Comparison of ENCODE assay signal across 8 mouse cellular contexts in the genomic region with DNA sequence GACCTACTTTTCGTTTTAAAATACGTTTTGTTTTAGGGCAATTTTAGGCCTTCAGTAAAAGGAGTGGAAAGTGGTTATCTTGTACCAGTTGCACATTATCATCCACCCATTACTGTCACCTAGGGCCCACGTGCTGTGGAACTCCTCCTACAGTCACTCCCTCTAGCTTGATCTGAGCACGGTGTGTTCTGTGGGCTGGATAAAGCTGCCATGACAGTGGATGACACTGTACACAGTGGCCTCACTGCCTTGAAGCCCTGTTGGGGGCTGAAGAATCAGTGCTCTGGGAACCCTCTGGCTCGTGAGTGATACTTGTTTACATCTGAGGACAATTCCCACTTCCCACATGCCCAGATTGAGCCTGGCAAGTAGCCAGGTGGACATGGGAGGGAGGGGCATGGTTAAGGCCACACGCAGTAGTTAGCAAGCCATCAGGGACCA. TPM values are rescaled to one million over a fixed set of nuclear protein-coding genes. Genes with fewer than 3 reads are reported as not detected.
DNase-seq lines count a peak whose midpoint lies in the region; ATAC-seq and TF ChIP-seq lines count a peak whose summit lies in the region.

No protein-coding gene starts in this region.

- H3K4me3 ChIP-seq in hindbrain, embryonic 14.5 days (replicated peaks; ENCODE audit: low read length), result peak overlapping the region; percentile 65
- peak overlapping the region; percentile 86 for H3K4me3 ChIP-seq in liver, embryonic 11.5 days (ENCODE audit: low read depth, low read length)
- H3K4me3 ChIP-seq in midbrain, postnatal 0 days (ENCODE audit: low read depth, low read length), result peak overlapping the region; percentile 63

- H3K4me2 ChIP-seq in hindbrain, embryonic 14.5 days (replicated peaks), result peak overlapping the region; percentile 92
- H3K4me2 ChIP-seq in liver, embryonic 11.5 days, result peak overlapping the region; percentile 98
- H3K4me2 ChIP-seq in midbrain, postnatal 0 days (ENCODE audit: low read depth, low read length, poor library complexity, severe bottlenecking), result peak overlapping the region; percentile 85

- H3K9me3 ChIP-seq in hindbrain, embryonic 14.5 days (ENCODE audit: control insufficient read depth, low read length), result no peaks in the 10 kb centered on the region
- no peaks in the 10 kb centered on the region for H3K9me3 ChIP-seq in liver, embryonic 11.5 days (ENCODE audit: control insufficient read depth, low read length)
- H3K9me3 ChIP-seq in midbrain, postnatal 0 days (ENCODE audit: low read length), result no peaks in the 10 kb centered on the region

- H3K36me3 ChIP-seq in hindbrain, embryonic 14.5 days (replicated peaks; ENCODE audit: control insufficient read depth, insufficient read depth), result peaks cover 22% of the 10 kb centered on the region
- H3K36me3 ChIP-seq in liver, embryonic 11.5 days (ENCODE audit: control insufficient read depth, insufficient read depth, low read length), result peaks cover 14% of the 10 kb centered on the region
- H3K36me3 ChIP-seq in midbrain, postnatal 0 days (ENCODE audit: insufficient read depth, low read length), result peaks cover 14% of the 10 kb centered on the region; the same call in 1 of the 2 replicates

- peak; percentile 73 for ATAC-seq in erythroblast, adult 5-6 weeks (replicated peaks; ENCODE audit: low FRiP score, poor library complexity, severe bottlenecking)
- ATAC-seq in hindbrain, embryonic 14.5 days (ENCODE audit: low FRiP score), result no peak
- peak; percentile 59 for ATAC-seq in liver, embryonic 11.5 days (replicated peaks; ENCODE audit: low FRiP score)
- no peak for ATAC-seq in midbrain, postnatal 0 days (ENCODE audit: low FRiP score)

- H3K27me3 ChIP-seq in hindbrain, embryonic 14.5 days (ENCODE audit: control insufficient read depth, insufficient read depth, low read length), result no peaks in the 10 kb centered on the region
- no peaks in the 10 kb centered on the region for H3K27me3 ChIP-seq in liver, embryonic 11.5 days (replicated peaks; ENCODE audit: control insufficient read depth, insufficient read depth, low read length)
- no peaks in the 10 kb centered on the region for H3K27me3 ChIP-seq in midbrain, postnatal 0 days (ENCODE audit: insufficient read depth, low read length)

- peaks cover 23% of the 10 kb centered on the region for H3K4me1 ChIP-seq in hindbrain, embryonic 14.5 days (replicated peaks; ENCODE audit: control insufficient read depth, insufficient read depth, low read length)
- peaks cover 44% of the 10 kb centered on the region for H3K4me1 ChIP-seq in liver, embryonic 11.5 days (replicated peaks; ENCODE audit: control insufficient read depth, insufficient read depth, low read length)
- H3K4me1 ChIP-seq in midbrain, postnatal 0 days (ENCODE audit: insufficient read depth, low read length), result peaks cover 6% of the 10 kb centered on the region

- no peak for TF ChIP-seq CTCF in midbrain, postnatal 0 days (IDR thresholded peaks at IDR 0.05)

- peak; percentile 47 for DNase-seq in ovary, adult 18-20 months (ENCODE audit: low spot score)
- DNase-seq in ovary, postnatal 10 days (ENCODE audit: low spot score), result no peak
- DNase-seq in adrenal gland, postnatal 14 days, result peak; percentile 71
- no peak for DNase-seq in hindbrain, embryonic 14.5 days (ENCODE audit: low spot score)
- DNase-seq in liver, embryonic 11.5 days (ENCODE audit: low spot score), result no peak
- peak; percentile 33 for DNase-seq in midbrain, postnatal 0 days (ENCODE audit: low spot score)
- no peak for DNase-seq in frontal cortex, postnatal 36 days (ENCODE audit: low spot score in 2 of 2)

- 8% methylated on average over 6 of the region's 6 CpGs for WGBS in hindbrain, embryonic 14.5 days
- WGBS in liver, embryonic 11.5 days, result 2% methylated on average over 6 of the region's 6 CpGs
- WGBS in midbrain, postnatal 0 days, result 10% methylated on average over 6 of the region's 6 CpGs

- H3K9ac ChIP-seq in hindbrain, embryonic 14.5 days, result peak overlapping the region; percentile 84
- H3K9ac ChIP-seq in liver, embryonic 11.5 days (ENCODE audit: low read depth, low read length), result peak overlapping the region; percentile 84
- H3K9ac ChIP-seq in midbrain, postnatal 0 days (replicated peaks; ENCODE audit: low read length, poor library complexity, severe bottlenecking), result peak overlapping the region; percentile 77

- H3K27ac ChIP-seq in hindbrain, embryonic 14.5 days, result peak overlapping the region; percentile 89
- peak overlapping the region; percentile 94 for H3K27ac ChIP-seq in liver, embryonic 11.5 days (ENCODE audit: low read depth, low read length)
- peak overlapping the region; percentile 92 for H3K27ac ChIP-seq in midbrain, postnatal 0 days (ENCODE audit: low read depth, low read length)

RNA-seq across cellular contexts. Expression of gene Get4, which starts 1.2 kb away (rescaled TPM):
- total RNA-seq in adrenal gland, postnatal 14 days (2021), result 62.4 and 73.8 TPM in 2 replicates
- total RNA-seq in erythroblast, adult 5-6 weeks (2015; ENCODE audit: low replicate concordance), result 14.4 and 15.5 TPM in 2 replicates
- 5.4 and 12.4 TPM in 2 replicates for total RNA-seq in erythroblast, adult 5-6 weeks (2017; ENCODE audit: low replicate concordance)
- 109 and 116 TPM in 2 replicates for polyA plus RNA-seq in hindbrain, embryonic 14.5 days (2014; fragmentation: Nextera tagmentation; extraction: Ambion mirVana)
- 208 and 209 TPM in 2 replicates for polyA plus RNA-seq in liver, embryonic 11.5 days (2014; fragmentation: Nextera tagmentation; extraction: Ambion mirVana)
- 48.5 and 48.9 TPM in 2 replicates for total RNA-seq in midbrain, postnatal 0 days (2014; rRNA removed)
- 135 and 142 TPM in 2 replicates for polyA plus RNA-seq in midbrain, postnatal 0 days (2015; fragmentation: Nextera tagmentation; extraction: Ambion mirVana)

RNA-seq across cellular contexts. Expression of gene Sun1, which starts 52.9 kb away (rescaled TPM):
- 63.6 and 78.6 TPM in 2 replicates for total RNA-seq in adrenal gland, postnatal 14 days (2021)
- 13.0 and 18.6 TPM in 2 replicates for total RNA-seq in erythroblast, adult 5-6 weeks (2015; ENCODE audit: low replicate concordance)
- 22.7 and 41.7 TPM in 2 replicates for total RNA-seq in erythroblast, adult 5-6 weeks (2017; ENCODE audit: low replicate concordance)
- 44.1 and 44.7 TPM in 2 replicates for polyA plus RNA-seq in hindbrain, embryonic 14.5 days (2014; fragmentation: Nextera tagmentation; extraction: Ambion mirVana)
- polyA plus RNA-seq in liver, embryonic 11.5 days (2014; fragmentation: Nextera tagmentation; extraction: Ambion mirVana), result 46.0 and 50.4 TPM in 2 replicates
- total RNA-seq in midbrain, postnatal 0 days (2014; rRNA removed), result 63.6 and 75.0 TPM in 2 replicates
- 32.1 and 35.3 TPM in 2 replicates for polyA plus RNA-seq in midbrain, postnatal 0 days (2015; fragmentation: Nextera tagmentation; extraction: Ambion mirVana)

Comparison
In these comparisons a context has a peak if more than half of its experiments do, and no peak if none do; other contexts are left out.
1. DNase-seq: peak in ovary, adult 18-20 months (single experiment), adrenal gland, postnatal 14 days (single experiment) and midbrain, postnatal 0 days (single experiment); none in ovary, postnatal 10 days (single experiment), hindbrain, embryonic 14.5 days (single experiment), liver, embryonic 11.5 days (single experiment) and frontal cortex, postnatal 36 days (0 of 2).
2. ATAC-seq: peak in erythroblast, adult 5-6 weeks (single experiment) and liver, embryonic 11.5 days (single experiment); none in hindbrain, embryonic 14.5 days (single experiment) and midbrain, postnatal 0 days (single experiment).
3. Peak in every context shown above with its lines, with median percentiles within 50 percentile points of each other: H3K27ac ChIP-seq, H3K4me2 ChIP-seq, H3K4me3 ChIP-seq and H3K9ac ChIP-seq.